Mouse (Mus musculus) thymus, adult 2 months (tissue): ENCODE measurements around the gene Frmd4a.

Source experiments
- CTCF ChIP-seq: fragments of 200-500 bp; IDR thresholded peaks from 2 replicates; pipeline ENCODE4 v1.5.1; 2012; ENCODE audit warnings: mild to moderate bottlenecking, control low read depth, low read length, moderate library complexity, borderline replicate concordance; ENCODE audit not compliant: control insufficient read depth, poor library complexity, insufficient read depth; ENCODE audit errors: extremely low read depth
- POLR2A ChIP-seq: fragments of 200-500 bp; IDR thresholded peaks from 2 replicates; pipeline ENCODE4 v1.6.1; 2012; ENCODE audit warnings: mild to moderate bottlenecking, low read length, control low read depth, moderate library complexity; ENCODE audit not compliant: control insufficient read depth, poor library complexity, insufficient read depth; ENCODE audit errors: extremely low read depth

DNA sequence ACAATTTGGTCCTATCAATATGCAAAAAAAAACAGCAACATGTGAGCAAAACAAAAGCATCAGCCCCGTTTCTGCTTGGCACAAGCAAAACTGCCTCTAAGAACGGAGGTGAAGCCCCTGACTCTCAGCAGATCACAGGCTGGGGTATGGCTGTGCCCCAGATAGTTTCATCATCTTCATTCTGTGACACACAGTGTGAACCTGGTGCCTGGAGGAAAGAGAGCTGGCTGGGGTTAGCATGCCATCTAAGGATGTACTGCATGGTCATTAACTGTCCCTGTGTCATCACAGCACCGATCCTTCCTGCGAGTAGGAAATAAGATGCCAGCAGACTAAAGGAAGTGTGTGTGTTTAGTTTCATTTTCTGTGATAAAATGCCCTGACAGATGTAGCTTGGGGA is 152.7 kb downstream of the Frmd4a start:
- TF ChIP-seq CTCF, result no peak
- TF ChIP-seq POLR2A, result no peak
